Mouse (Mus musculus): ENCODE data around the gene Slitrk3. TPM values are rescaled to one million over a fixed set of nuclear protein-coding genes. Genes with fewer than 3 reads are reported as not detected.

Slitrk3 gene
- polyA plus RNA-seq, 1 experiment: not detected

DNA sequence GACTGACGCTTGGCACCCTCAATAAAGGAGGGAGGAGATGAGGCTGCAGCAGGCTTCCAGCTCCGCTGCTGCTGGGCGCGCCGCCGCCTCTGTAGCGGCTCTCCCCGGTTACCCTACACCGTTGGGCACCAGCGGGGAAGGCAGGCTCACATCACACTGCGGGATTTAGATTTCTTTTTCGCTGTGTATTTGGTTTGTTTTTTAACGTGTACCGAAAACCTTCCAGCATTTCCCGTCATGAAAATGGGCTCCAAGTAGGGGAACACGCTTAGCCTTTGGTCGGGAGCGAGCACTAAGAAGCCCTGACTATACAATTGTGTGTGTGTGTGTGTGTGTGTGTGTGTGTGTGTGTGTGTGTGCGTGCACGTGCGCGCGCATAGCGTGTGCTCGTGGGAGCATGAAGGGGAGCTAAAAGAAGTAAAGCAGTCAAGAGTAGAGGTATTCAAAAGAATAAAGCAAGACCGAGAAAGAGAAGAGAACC lies 4.1 kb downstream of the Slitrk3 start:
- Histone ChIP-seq H3K27ac (ENCODE audit: insufficient read depth, low read depth, low read length) (peak overlapping the region; percentile 81), H3K4me1 (ENCODE audit: control insufficient read depth, insufficient read depth, low read length) (peaks cover 11% of the 10 kb centered on the region), H3K4me3 (ENCODE audit: insufficient read depth, low read depth, low read length) (peak overlapping the region; percentile 53)
- WGBS: under 1% methylated on average over 26 of the region's 26 CpGs
- TF ChIP-seq POLR2A (IDR thresholded peaks at IDR 0.05; ENCODE audit: insufficient read depth, low read depth, low read length) (no peak), CTCF (IDR thresholded peaks at IDR 0.05; ENCODE audit: insufficient read depth, low read depth, low read length) (no peak)

DNA sequence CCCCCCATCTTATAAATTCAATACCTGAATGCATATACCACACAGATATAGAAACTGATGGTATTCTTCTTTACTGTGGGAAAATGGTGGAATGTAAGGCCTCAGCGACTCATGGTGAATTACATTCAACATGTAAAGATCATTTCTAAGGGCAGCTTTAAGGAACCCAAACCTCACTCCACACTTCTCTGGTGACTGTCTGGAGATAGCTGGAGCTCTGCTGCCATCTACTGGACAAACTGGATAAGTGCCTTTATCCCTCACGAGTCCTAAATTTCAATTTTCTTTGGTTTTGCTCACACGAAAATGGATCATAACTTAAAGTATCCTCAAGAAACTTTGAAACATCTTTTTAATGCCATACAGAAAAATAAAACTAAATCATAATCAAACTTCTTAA lies 11.4 kb downstream of the Slitrk3 start:
- peaks cover 12% of the 10 kb centered on the region for H3K4me1 ChIP-seq (ENCODE audit: control insufficient read depth, insufficient read depth, low read length)
- TF ChIP-seq POLR2A (IDR thresholded peaks at IDR 0.05; ENCODE audit: insufficient read depth, low read depth, low read length): no peak
- TF ChIP-seq CTCF (IDR thresholded peaks at IDR 0.05; ENCODE audit: insufficient read depth, low read depth, low read length): no peak
- WGBS: 3% methylated on average over 3 of the region's 3 CpGs
- H3K27ac ChIP-seq (ENCODE audit: insufficient read depth, low read depth, low read length): no peak overlapping the region
- H3K4me3 ChIP-seq (ENCODE audit: insufficient read depth, low read depth, low read length): no peak overlapping the region

DNA sequence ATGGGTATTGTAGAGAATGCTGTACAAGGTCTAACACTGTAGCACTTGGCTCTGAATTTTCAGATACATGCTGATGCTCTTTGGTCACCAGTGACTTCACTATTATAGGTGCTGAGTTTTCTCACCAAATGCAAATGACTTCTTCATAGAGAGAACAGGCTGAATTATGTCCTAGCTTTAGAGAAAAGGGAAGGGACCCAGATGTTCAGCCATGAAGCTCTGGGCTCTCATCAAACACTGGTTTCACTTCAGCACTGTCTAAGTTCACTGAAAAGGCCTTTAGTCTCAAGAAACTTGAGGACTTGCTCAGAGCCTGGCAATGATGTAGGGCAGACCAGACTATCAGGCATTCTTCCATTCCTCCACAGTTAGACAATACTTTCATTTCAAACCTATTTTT lies 15.3 kb downstream of the Slitrk3 start:
- H3K4me1 ChIP-seq (ENCODE audit: control insufficient read depth, insufficient read depth, low read length): no peaks in the 10 kb centered on the region
- H3K27ac ChIP-seq (ENCODE audit: insufficient read depth, low read depth, low read length): no peak overlapping the region
- no peak for TF ChIP-seq POLR2A (IDR thresholded peaks at IDR 0.05; ENCODE audit: insufficient read depth, low read depth, low read length)
- no peak for TF ChIP-seq CTCF (IDR thresholded peaks at IDR 0.05; ENCODE audit: insufficient read depth, low read depth, low read length)
- H3K4me3 ChIP-seq (ENCODE audit: insufficient read depth, low read depth, low read length): no peak overlapping the region

DNA sequence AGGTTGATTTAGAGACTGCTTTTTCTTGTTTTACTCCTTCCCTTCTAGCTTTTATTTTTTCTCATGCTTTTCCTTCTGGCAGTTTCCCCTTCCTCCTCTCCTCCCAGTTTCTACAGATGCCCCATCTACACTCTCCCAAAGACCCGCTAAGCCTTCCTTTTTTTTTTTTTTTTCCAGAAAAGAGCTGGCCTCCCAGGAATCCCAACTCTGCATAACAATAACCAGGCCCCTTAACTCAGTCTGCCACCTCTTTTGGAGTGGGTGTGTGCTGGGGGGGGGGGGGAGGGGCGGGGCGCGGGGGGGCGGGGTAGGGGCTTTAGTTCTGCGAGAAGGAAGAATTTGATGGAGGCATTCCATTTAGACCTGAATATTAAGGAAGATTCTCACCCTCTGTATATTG lies 51.6 kb downstream of the Slitrk3 start:
- Histone ChIP-seq H3K4me1 (ENCODE audit: control insufficient read depth, insufficient read depth, low read length) (no peaks in the 10 kb centered on the region), H3K27ac (ENCODE audit: insufficient read depth, low read depth, low read length) (no peak overlapping the region), H3K4me3 (ENCODE audit: insufficient read depth, low read depth, low read length) (no peak overlapping the region)
- no peak for TF ChIP-seq POLR2A (IDR thresholded peaks at IDR 0.05; ENCODE audit: insufficient read depth, low read depth, low read length)
- TF ChIP-seq CTCF (IDR thresholded peaks at IDR 0.05; ENCODE audit: insufficient read depth, low read depth, low read length): no peak
- WGBS: 12% methylated on average over 6 of the region's 6 CpGs

DNA sequence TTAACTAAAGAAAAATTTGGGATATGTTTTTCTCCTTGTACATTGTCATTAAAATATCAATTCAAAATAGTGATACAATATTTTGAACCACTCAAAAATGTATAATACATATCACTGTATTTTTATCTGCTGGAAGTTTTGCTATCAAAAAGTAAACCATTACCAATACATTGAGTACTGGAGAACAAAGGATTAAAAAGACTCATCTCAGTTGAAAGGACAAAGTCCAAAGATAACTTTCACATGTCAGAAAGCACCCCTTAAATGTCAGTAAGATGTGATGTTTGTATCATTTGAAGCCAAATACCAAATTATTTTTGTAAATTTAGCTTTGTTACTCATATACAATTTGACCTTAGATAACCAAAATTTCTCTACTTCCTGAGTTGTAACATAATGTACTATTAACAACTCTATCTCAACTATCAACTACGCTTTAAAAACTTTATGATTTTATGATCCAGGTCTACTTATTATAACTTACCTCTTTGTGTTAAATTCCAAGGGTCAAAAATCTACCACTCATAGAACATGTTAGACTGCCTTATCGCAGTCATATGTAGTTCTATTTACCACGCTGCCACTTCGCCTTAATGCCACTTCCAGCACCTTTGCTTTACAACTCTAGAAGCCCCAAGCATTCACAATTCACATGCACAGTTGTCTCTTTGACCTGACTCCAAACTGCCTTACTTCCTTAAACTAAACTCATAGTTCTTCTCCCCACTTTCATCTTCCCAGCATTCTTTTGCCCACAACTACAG lies 54.5 kb downstream of the Slitrk3 start:
- Histone ChIP-seq H3K4me1 (ENCODE audit: control insufficient read depth, insufficient read depth, low read length) (no peaks in the 10 kb centered on the region), H3K27ac (ENCODE audit: insufficient read depth, low read depth, low read length) (no peak overlapping the region), H3K4me3 (ENCODE audit: insufficient read depth, low read depth, low read length) (no peak overlapping the region)
- TF ChIP-seq POLR2A (IDR thresholded peaks at IDR 0.05; ENCODE audit: insufficient read depth, low read depth, low read length): no peak
- no peak for TF ChIP-seq CTCF (IDR thresholded peaks at IDR 0.05; ENCODE audit: insufficient read depth, low read depth, low read length)
- 98% methylated on average over 4 of the region's 4 CpGs for WGBS

DNA sequence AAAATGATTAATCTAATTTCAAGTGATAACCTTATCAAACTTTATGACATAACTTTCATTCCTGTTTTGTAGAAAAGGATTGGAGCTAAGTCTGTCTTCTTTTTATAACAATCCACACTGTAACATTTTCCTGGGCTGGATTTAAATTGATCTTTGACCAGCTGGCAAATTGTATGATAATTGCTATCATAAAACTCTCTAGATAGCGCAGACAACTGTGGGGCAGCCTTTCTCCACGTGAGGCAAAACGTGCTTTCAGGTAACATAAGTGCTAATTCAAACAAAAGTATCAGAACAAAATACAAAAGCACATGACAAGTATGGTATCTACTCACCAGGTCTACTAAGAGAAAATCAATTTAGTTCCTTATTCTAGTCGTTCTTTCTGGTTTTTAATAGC lies 60.1 kb downstream of the Slitrk3 start:
- Histone ChIP-seq H3K4me1 (ENCODE audit: control insufficient read depth, insufficient read depth, low read length) (no peaks in the 10 kb centered on the region), H3K4me3 (ENCODE audit: insufficient read depth, low read depth, low read length) (no peak overlapping the region), H3K27ac (ENCODE audit: insufficient read depth, low read depth, low read length) (no peak overlapping the region)
- TF ChIP-seq POLR2A (IDR thresholded peaks at IDR 0.05; ENCODE audit: insufficient read depth, low read depth, low read length): no peak
- no peak for TF ChIP-seq CTCF (IDR thresholded peaks at IDR 0.05; ENCODE audit: insufficient read depth, low read depth, low read length)
- WGBS: 78% methylated on average over 4 of the region's 4 CpGs

Other genes with a start within 250 kb of the Slitrk3 start
- not detected in 2 replicates for gene Sis, start 89.9 kb downstream of the Slitrk3 start, polyA plus RNA-seq (2012; ENCODE audit: insufficient read depth, insufficient read length, low replicate concordance, missing spikeins)

Data from olfactory bulb, adult 2 months (tissue).